Mouse (Mus musculus): Measurements from ENCODE around the gene Idh1. TPM values are rescaled to one million over a fixed set of nuclear protein-coding genes. Genes with fewer than 3 reads are reported as not detected.

Gene Idh1
- total and polyA plus RNA-seq, 2 experiments: 137 to 624 TPM

DNA sequence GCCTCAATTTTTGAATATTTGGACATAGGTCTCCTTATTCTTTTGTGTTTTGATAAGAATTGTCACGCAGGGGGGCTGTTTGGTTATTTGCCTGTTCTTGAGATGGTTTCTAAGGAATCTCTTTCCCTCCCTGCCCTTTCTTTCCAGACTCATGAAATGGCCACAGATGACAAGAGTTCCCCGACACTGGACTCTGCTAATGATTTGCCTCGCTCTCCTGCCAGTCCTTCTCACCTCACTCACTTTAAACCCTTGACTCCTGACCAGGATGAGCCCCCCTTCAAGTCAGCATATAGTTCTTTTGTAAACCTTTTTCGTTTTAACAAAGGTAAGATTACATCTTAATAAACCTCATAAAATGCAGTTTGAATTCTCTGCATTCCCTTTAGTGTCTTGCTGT lies 3.9 kb upstream of the Idh1 start:
- DNase-seq (ENCODE audit: extremely low read depth, low read depth, low spot score): no peak
- Histone ChIP-seq H3K9ac (ENCODE audit: low read depth, low read length) (no peak overlapping the region), H3K27me3 (ENCODE audit: control insufficient read depth, insufficient read depth, low read length) (no peaks in the 10 kb centered on the region), H3K4me1 (ENCODE audit: control insufficient read depth, insufficient read depth, low read length) (peaks cover 11% of the 10 kb centered on the region), H3K4me3 (ENCODE audit: insufficient read depth, low read depth, low read length) (no peak overlapping the region), H3K27ac (replicated peaks; ENCODE audit: insufficient read depth, low read depth, low read length) (no peak overlapping the region), H3K79me2 (ENCODE audit: control insufficient read depth, insufficient read depth, low read length) (peaks cover 4% of the 10 kb centered on the region; the same call in 1 of the 2 replicates), H3K36me3 (ENCODE audit: control insufficient read depth, insufficient read depth, low read length) (peaks cover 32% of the 10 kb centered on the region)
- WGBS: 85% methylated on average over 4 of the region's 4 CpGs
- TF ChIP-seq CTCF (IDR thresholded peaks at IDR 0.05; ENCODE audit: low read depth, low read length): no peak
- no peak for TF ChIP-seq POLR2A (IDR thresholded peaks at IDR 0.05; ENCODE audit: extremely low read depth, insufficient read depth, low read length)

DNA sequence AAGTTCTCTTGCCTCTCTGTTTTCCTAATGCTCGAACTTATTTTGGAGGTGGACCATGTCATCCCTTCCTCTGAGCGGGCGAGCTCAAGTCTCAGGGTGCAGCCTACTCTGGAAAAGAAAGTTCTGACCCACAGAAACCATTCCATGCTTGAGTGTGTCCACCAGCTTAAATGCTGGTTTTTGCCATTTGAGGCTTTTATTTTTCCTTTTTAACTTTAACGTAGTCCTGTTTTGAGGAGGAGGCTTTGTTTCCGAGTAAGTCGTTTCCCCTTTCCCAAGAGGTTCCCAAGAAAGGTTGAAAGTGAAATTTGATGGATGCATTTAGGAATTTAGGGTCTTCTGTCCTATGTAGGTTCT lies 752 bp upstream of the Idh1 start:
- Histone ChIP-seq H3K27ac (replicated peaks; ENCODE audit: insufficient read depth, low read depth, low read length) (peak overlapping the region; percentile 30; the same call in 1 of the 2 replicates), H3K9ac (ENCODE audit: low read depth, low read length) (peak overlapping the region; percentile 97), H3K79me2 (ENCODE audit: control insufficient read depth, insufficient read depth, low read length) (peaks cover 4% of the 10 kb centered on the region; the same call in 1 of the 2 replicates), H3K4me3 (ENCODE audit: insufficient read depth, low read depth, low read length) (peak overlapping the region; percentile 97), H3K4me1 (ENCODE audit: control insufficient read depth, insufficient read depth, low read length) (peaks cover 11% of the 10 kb centered on the region), H3K36me3 (ENCODE audit: control insufficient read depth, insufficient read depth, low read length) (peaks cover 13% of the 10 kb centered on the region), H3K27me3 (ENCODE audit: control insufficient read depth, insufficient read depth, low read length) (no peaks in the 10 kb centered on the region)
- no peak for DNase-seq (ENCODE audit: extremely low read depth, low read depth, low spot score)
- under 1% methylated on average over 6 of the region's 6 CpGs for WGBS
- TF ChIP-seq CTCF (IDR thresholded peaks at IDR 0.05; ENCODE audit: low read depth, low read length): no peak
- no peak for TF ChIP-seq POLR2A (IDR thresholded peaks at IDR 0.05; ENCODE audit: extremely low read depth, insufficient read depth, low read length)

DNA sequence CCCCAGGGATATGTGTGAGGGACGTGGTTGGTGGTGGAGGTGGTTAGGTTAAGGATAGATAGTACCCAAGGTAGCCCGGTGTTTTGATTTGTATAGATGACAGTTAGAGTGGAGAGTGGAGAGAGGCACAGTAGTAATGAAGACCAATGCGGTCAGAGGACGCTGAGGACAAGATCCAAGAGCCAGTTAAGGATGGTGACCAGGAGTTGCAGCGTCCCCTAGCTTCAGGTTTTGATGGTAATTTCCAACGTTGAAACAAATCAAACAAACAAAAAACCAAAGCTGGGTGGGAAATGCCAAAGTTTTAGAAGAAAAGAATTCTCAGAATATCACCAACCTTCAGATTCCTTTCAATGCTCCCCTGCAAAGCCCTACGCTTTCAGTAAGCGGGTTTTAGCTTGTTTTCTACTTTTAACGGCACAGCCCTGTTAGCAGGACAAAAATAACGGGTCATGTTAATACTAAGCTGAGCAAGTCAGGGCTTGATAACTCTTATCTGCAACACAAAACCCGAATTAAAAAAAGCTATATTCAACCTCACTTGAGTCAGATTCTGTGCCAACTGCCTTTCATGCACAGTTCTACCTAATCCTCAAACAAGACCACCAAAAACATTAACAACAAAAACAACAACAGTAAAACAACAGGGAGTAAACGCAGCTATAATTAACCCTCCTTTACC lies 635 bp downstream of the Idh1 start:
- peak; percentile 69 for DNase-seq (ENCODE audit: extremely low read depth, low read depth, low spot score)
- H3K27me3 ChIP-seq (ENCODE audit: control insufficient read depth, insufficient read depth, low read length): no peaks in the 10 kb centered on the region
- peaks cover 11% of the 10 kb centered on the region for H3K4me1 ChIP-seq (ENCODE audit: control insufficient read depth, insufficient read depth, low read length)
- peaks cover 4% of the 10 kb centered on the region; the same call in 1 of the 2 replicates for H3K79me2 ChIP-seq (ENCODE audit: control insufficient read depth, insufficient read depth, low read length)
- peak overlapping the region; percentile 81 for H3K27ac ChIP-seq (replicated peaks; ENCODE audit: insufficient read depth, low read depth, low read length)
- peak overlapping the region; percentile 78 for H3K9ac ChIP-seq (ENCODE audit: low read depth, low read length)
- H3K4me3 ChIP-seq (ENCODE audit: insufficient read depth, low read depth, low read length): peak overlapping the region; percentile 89
- H3K36me3 ChIP-seq (ENCODE audit: control insufficient read depth, insufficient read depth, low read length): peaks cover 4% of the 10 kb centered on the region
- TF ChIP-seq POLR2A (IDR thresholded peaks at IDR 0.05; ENCODE audit: extremely low read depth, insufficient read depth, low read length) (no peak), CTCF (IDR thresholded peaks at IDR 0.05; ENCODE audit: low read depth, low read length) (peak; percentile 37; the same call in 1 of the 2 replicates)
- WGBS: 15% methylated on average over 12 of the region's 12 CpGs

DNA sequence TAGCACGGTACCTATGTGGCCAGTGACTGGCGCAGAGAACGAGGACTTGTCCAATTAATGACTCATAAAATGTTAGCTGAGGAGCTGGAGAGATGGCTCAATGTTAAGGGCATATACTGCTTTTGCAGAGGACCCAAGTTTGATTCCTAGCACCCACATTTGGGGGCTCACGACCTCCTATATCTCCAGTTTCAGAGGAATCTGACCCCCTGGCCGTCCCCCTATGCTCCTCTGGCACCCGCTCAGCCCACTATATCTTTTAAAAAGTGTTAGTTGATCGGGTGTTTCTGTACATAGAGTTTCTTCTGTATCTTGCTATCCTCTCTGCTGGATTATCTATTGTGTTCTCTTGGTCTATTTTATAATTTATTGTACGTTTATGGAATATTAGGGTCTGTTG lies 1.3 kb downstream of the Idh1 start:
- Histone ChIP-seq H3K4me3 (ENCODE audit: insufficient read depth, low read depth, low read length) (no peak overlapping the region), H3K27ac (replicated peaks; ENCODE audit: insufficient read depth, low read depth, low read length) (no peak overlapping the region), H3K4me1 (ENCODE audit: control insufficient read depth, insufficient read depth, low read length) (peaks cover 11% of the 10 kb centered on the region), H3K79me2 (ENCODE audit: control insufficient read depth, insufficient read depth, low read length) (peaks cover 4% of the 10 kb centered on the region; the same call in 1 of the 2 replicates), H3K27me3 (ENCODE audit: control insufficient read depth, insufficient read depth, low read length) (no peaks in the 10 kb centered on the region), H3K36me3 (ENCODE audit: control insufficient read depth, insufficient read depth, low read length) (no peaks in the 10 kb centered on the region), H3K9ac (ENCODE audit: low read depth, low read length) (no peak overlapping the region)
- TF ChIP-seq CTCF (IDR thresholded peaks at IDR 0.05; ENCODE audit: low read depth, low read length) (no peak), POLR2A (IDR thresholded peaks at IDR 0.05; ENCODE audit: extremely low read depth, insufficient read depth, low read length) (no peak)
- no peak for DNase-seq (ENCODE audit: extremely low read depth, low read depth, low spot score)
- 93% methylated on average over 8 of the region's 8 CpGs for WGBS

DNA sequence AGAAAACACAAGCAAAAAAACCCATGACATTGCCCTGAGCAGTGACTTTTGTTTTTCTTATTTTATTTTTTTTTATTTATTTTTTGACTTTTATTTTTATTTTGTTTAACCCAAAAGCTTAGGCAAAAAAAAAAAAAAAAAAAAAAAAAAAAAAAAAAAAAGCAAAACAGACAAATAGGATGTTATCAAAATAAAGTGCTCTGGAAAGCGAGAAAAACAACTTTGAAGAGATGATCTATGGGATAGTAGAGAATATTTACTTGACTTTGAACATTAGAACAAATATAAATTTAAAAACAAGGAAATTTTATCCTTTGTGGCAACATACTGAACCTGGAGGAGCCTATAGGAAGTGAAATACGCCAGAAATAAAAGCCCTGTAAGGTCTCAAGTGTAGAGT lies 2.3 kb downstream of the Idh1 start:
- no peak for TF ChIP-seq CTCF (IDR thresholded peaks at IDR 0.05; ENCODE audit: low read depth, low read length)
- no peak for TF ChIP-seq POLR2A (IDR thresholded peaks at IDR 0.05; ENCODE audit: extremely low read depth, insufficient read depth, low read length)
- Histone ChIP-seq H3K4me3 (ENCODE audit: insufficient read depth, low read depth, low read length) (no peak overlapping the region), H3K36me3 (ENCODE audit: control insufficient read depth, insufficient read depth, low read length) (no peaks in the 10 kb centered on the region), H3K4me1 (ENCODE audit: control insufficient read depth, insufficient read depth, low read length) (peaks cover 11% of the 10 kb centered on the region), H3K27me3 (ENCODE audit: control insufficient read depth, insufficient read depth, low read length) (no peaks in the 10 kb centered on the region), H3K79me2 (ENCODE audit: control insufficient read depth, insufficient read depth, low read length) (peaks cover 4% of the 10 kb centered on the region; the same call in 1 of the 2 replicates), H3K9ac (ENCODE audit: low read depth, low read length) (no peak overlapping the region), H3K27ac (replicated peaks; ENCODE audit: insufficient read depth, low read depth, low read length) (no peak overlapping the region)
- no peak for DNase-seq (ENCODE audit: extremely low read depth, low read depth, low spot score)
- WGBS: 93% methylated on average over 2 of the region's 2 CpGs

DNA sequence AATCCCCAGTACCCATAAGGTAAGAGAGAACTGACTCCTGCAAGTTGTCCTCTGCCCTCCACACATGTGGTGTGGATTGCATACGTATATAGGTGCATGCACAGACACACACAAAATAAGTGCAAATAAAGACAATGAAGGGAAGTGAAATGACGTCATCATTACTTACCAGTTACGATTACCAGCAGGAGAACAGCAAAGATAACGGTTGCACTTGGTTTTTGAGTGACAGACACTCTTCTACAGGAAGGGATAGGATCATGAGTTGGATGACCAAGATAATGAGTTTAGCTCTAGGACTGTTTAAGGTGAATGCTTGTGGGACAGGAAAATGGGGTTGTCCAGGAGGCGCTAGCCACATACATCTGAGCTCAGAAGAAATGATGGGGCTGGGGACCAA lies 4.8 kb downstream of the Idh1 start:
- Histone ChIP-seq H3K9ac (ENCODE audit: low read depth, low read length) (no peak overlapping the region), H3K27me3 (ENCODE audit: control insufficient read depth, insufficient read depth, low read length) (no peaks in the 10 kb centered on the region), H3K27ac (replicated peaks; ENCODE audit: insufficient read depth, low read depth, low read length) (no peak overlapping the region), H3K4me3 (ENCODE audit: insufficient read depth, low read depth, low read length) (no peak overlapping the region), H3K36me3 (ENCODE audit: control insufficient read depth, insufficient read depth, low read length) (no peaks in the 10 kb centered on the region), H3K79me2 (ENCODE audit: control insufficient read depth, insufficient read depth, low read length) (peaks cover under 1% of the 10 kb centered on the region; the same call in 1 of the 2 replicates), H3K4me1 (ENCODE audit: control insufficient read depth, insufficient read depth, low read length) (no peaks in the 10 kb centered on the region; the same call in 1 of the 2 replicates)
- TF ChIP-seq CTCF (IDR thresholded peaks at IDR 0.05; ENCODE audit: low read depth, low read length) (no peak), POLR2A (IDR thresholded peaks at IDR 0.05; ENCODE audit: extremely low read depth, insufficient read depth, low read length) (no peak)
- WGBS: 86% methylated on average over 5 of the region's 5 CpGs
- DNase-seq (ENCODE audit: extremely low read depth, low read depth, low spot score): no peak

Measured in liver, adult 2 months (tissue).